Mouse (Mus musculus) testis, adult 2 months (tissue): ENCODE results near the gene Nptx1. TPM values are rescaled to one million over a fixed set of nuclear protein-coding genes. Genes with fewer than 3 reads are reported as not detected.
A peak's percentile ranks its signal among the peaks of the same experiment; 100 is the strongest.

Experiments
- H3K27ac ChIP-seq: fragments of 200-500 bp; 2 replicates; pipeline ENCODE4 v1.5.1; 2012; ENCODE audit warnings: low read depth, low read length; ENCODE audit not compliant: control insufficient read depth, insufficient read depth
- H3K27me3 ChIP-seq: fragments of 200-500 bp; 2 replicates; pipeline ENCODE4 v1.6.1; 2012; ENCODE audit warnings: mild to moderate bottlenecking, low read length, moderate library complexity; ENCODE audit not compliant: control insufficient read depth, insufficient read depth
- H3K36me3 ChIP-seq: fragments of 200-500 bp; 2 replicates; pipeline ENCODE4 v1.6.1; 2012; ENCODE audit warnings: mild to moderate bottlenecking, low read length; ENCODE audit not compliant: control insufficient read depth, insufficient read depth
- H3K4me1 ChIP-seq: fragments of 200-500 bp; 2 replicates; pipeline ENCODE4 v1.6.1; 2012; ENCODE audit warnings: low read length; ENCODE audit not compliant: control insufficient read depth, insufficient read depth
- H3K4me3 ChIP-seq: fragments of 200-500 bp; 2 replicates; pipeline ENCODE4 v1.5.1; 2012; ENCODE audit warnings: low read depth, mild to moderate bottlenecking, low read length, moderate library complexity, mixed read lengths; ENCODE audit not compliant: control insufficient read depth
- CTCF ChIP-seq: fragments of 200-500 bp; IDR thresholded peaks from 2 replicates; pipeline ENCODE4 v1.5.1; 2012; ENCODE audit warnings: low read depth, mild to moderate bottlenecking, inconsistent platforms, low read length, moderate library complexity; ENCODE audit not compliant: control insufficient read depth, insufficient read depth, insufficient replicate concordance
- POLR2A ChIP-seq: fragments of 200-500 bp; IDR thresholded peaks from 2 replicates; pipeline ENCODE4 v1.6.1; 2012; ENCODE audit warnings: low read depth, mild to moderate bottlenecking, inconsistent platforms, low read length, moderate library complexity; ENCODE audit not compliant: control insufficient read depth
- polyA plus RNA-seq: library from polyadenylated mRNA; depleted of rRNA; stranded (reverse); fragments of >200 nt; gene quantifications from 2 replicates; pipeline ENCODE4 v1.2.3, GENCODE M21; 2012

Nptx1 gene
- polyA plus RNA-seq, 1 experiment, result 0.22 TPM

- H3K27me3 ChIP-seq, result no peaks in the 10 kb centered on the region
- H3K4me1 ChIP-seq, result no peaks in the 10 kb centered on the region
- H3K36me3 ChIP-seq, result peaks cover 1% of the 10 kb centered on the region; the same call in 1 of the 2 replicates
- H3K27ac ChIP-seq, result no peak overlapping the region
- no peak overlapping the region for H3K4me3 ChIP-seq
- TF ChIP-seq POLR2A (no peak), CTCF (peak; percentile 97)
These were observed 43.9 kb downstream of the Nptx1 start for GRCm38 (mm10) chr11:119503675-119504074.

- Histone ChIP-seq H3K27ac (no peak overlapping the region), H3K36me3 (no peaks in the 10 kb centered on the region), H3K4me1 (no peaks in the 10 kb centered on the region), H3K27me3 (no peaks in the 10 kb centered on the region), H3K4me3 (no peak overlapping the region)
- TF ChIP-seq CTCF, result no peak
- no peak for TF ChIP-seq POLR2A
These were observed 47.5 kb downstream of the Nptx1 start for GRCm38 (mm10) chr11:119500011-119500410.

DNA sequence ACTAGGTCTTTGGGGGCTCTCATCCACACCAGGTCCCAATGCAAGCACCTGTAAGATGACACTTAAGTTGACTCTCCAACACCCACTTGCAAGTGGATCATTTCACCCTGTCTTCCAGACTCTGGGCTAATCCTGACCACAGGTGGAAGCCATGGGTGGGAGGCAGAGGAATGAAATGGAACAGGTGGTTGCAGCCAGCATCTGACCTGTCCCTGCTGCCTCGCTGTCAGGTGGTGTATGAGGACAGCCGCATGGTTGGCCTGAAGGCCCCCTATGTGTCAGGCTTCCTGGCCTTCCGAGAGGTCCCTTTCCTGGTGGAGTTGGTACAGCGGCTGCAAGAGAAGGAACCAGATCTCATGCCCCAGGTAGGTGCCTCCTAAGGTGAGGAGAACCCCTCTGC, 48.3 kb downstream of the Nptx1 start:
- TF ChIP-seq POLR2A (no peak), CTCF (no peak)
- no peaks in the 10 kb centered on the region for H3K4me1 ChIP-seq
- H3K36me3 ChIP-seq, result no peaks in the 10 kb centered on the region
- no peaks in the 10 kb centered on the region for H3K27me3 ChIP-seq
- no peak overlapping the region for H3K4me3 ChIP-seq
- H3K27ac ChIP-seq, result no peak overlapping the region

GRCm38 (mm10) chr11:119497451-119497850, 50.1 kb downstream of the Nptx1 start:
- Histone ChIP-seq H3K27ac (no peak overlapping the region), H3K4me3 (no peak overlapping the region), H3K36me3 (no peaks in the 10 kb centered on the region), H3K4me1 (no peaks in the 10 kb centered on the region), H3K27me3 (no peaks in the 10 kb centered on the region)
- TF ChIP-seq CTCF (no peak), POLR2A (no peak)

- no peaks in the 10 kb centered on the region for H3K36me3 ChIP-seq
These were observed 51.4 kb downstream of the Nptx1 start for GRCm38 (mm10) chr11:119496147-119496546.

DNA sequence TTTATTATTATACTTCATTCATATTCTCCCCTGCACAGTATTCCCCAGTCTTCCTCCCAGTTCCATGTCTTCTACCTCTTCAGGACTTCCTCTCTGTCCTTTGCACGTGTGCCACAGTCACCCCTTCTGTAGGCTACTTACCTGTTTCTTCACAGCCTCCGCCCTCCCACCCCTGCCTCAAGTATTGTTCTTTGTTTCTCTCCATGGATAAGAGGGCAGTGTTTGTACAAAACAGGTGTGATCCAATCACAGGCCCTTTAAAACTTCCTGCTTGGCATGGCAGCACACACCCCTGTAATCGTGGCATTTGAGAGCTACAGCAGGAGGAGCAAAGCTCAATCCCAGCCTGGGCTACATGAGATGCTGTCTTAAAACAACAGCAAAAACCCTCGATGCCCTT, 54.0 kb downstream of the Nptx1 start:
- Histone ChIP-seq H3K4me1 (peaks cover 2% of the 10 kb centered on the region; the same call in 1 of the 2 replicates), H3K27me3 (no peaks in the 10 kb centered on the region), H3K4me3 (no peak overlapping the region), H3K36me3 (no peaks in the 10 kb centered on the region), H3K27ac (no peak overlapping the region)
- no peak for TF ChIP-seq POLR2A
- TF ChIP-seq CTCF, result no peak

More at GRCm38 (mm10) chr11:119496147-119496546, 51.4 kb downstream of the Nptx1 start:
- Histone ChIP-seq H3K27ac (no peak overlapping the region), H3K4me3 (no peak overlapping the region), H3K27me3 (no peaks in the 10 kb centered on the region), H3K4me1 (peaks cover 2% of the 10 kb centered on the region; the same call in 1 of the 2 replicates)
- TF ChIP-seq POLR2A (no peak), CTCF (no peak)

DNA sequence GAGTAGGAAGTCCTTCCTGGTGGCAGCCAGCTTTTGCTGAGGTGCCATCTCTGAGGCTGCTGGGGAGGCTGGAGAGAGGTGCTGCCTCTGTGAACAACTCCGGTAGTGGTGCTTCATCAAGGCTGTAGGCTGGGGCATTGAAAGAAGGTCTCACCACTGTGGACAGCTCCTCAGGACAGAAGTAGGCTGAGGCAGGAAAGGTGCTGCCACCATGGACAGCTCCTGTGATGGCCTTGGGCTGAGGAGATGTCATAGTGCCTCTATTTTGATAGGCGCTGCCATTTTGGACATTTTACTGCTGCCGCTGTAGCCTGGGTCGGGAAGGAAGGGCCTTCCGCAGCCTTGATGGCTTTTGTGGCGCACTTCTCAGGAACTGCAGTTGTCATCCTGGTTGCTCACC, 54.7 kb downstream of the Nptx1 start:
- Histone ChIP-seq H3K27ac (no peak overlapping the region), H3K36me3 (peaks cover 1% of the 10 kb centered on the region; the same call in 1 of the 2 replicates), H3K4me3 (no peak overlapping the region), H3K4me1 (peaks cover 2% of the 10 kb centered on the region; the same call in 1 of the 2 replicates), H3K27me3 (no peaks in the 10 kb centered on the region)
- TF ChIP-seq CTCF, result no peak
- no peak for TF ChIP-seq POLR2A

DNA sequence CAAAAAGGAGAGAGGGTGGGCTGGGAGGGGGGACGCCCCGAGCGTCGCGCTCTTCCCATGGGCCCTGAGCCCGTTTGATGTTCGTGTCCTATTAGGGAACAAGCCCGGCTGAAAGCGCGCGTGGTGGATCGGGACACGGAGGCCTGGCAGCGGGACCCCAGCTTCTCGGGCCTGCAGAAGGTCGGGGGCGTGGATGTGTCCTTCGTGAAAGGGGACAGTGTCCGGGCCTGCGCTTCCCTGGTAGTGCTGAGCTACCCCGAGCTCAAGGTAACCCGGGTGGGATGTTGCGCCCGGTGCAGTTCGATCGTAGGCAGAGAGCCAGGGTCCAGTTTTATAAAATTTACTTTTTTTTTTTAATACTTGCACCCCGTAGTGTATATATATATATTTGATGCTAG, 55.9 kb downstream of the Nptx1 start:
- H3K36me3 ChIP-seq, result peaks cover 1% of the 10 kb centered on the region; the same call in 1 of the 2 replicates
- H3K27me3 ChIP-seq, result no peaks in the 10 kb centered on the region
- TF ChIP-seq CTCF (no peak), POLR2A (no peak)
- H3K27ac ChIP-seq, result peak overlapping the region; percentile 19; the same call in 1 of the 2 replicates
- peak overlapping the region; percentile 92 for H3K4me3 ChIP-seq
- peaks cover 2% of the 10 kb centered on the region; the same call in 1 of the 2 replicates for H3K4me1 ChIP-seq
